Mouse (Mus musculus): ENCODE measurements around the gene Wbp1. TPM values are rescaled to one million over a fixed set of nuclear protein-coding genes. Genes with fewer than 3 reads are reported as not detected.

Wbp1 gene
- polyA plus RNA-seq, 1 experiment from 2014 or later: 57.4 TPM

- no peak overlapping the region for H3K9ac ChIP-seq (ENCODE audit: low read length)
- H3K36me3 ChIP-seq (ENCODE audit: control insufficient read depth, insufficient read depth, low read length): peaks cover 5% of the 10 kb centered on the region
- H3K4me1 ChIP-seq (replicated peaks; ENCODE audit: control insufficient read depth, insufficient read depth): no peaks in the 10 kb centered on the region; the same call in 1 of the 2 replicates
- TF ChIP-seq CTCF (IDR thresholded peaks at IDR 0.05; ENCODE audit: low read depth) (no peak), EP300 (optimal IDR thresholded peaks at IDR 0.05) (no peak)
- no peaks in the 10 kb centered on the region for H3K9me3 ChIP-seq (ENCODE audit: control insufficient read depth, low read length)
- no peak overlapping the region for H3K4me2 ChIP-seq (replicated peaks; ENCODE audit: low read depth)
- DNase-seq (ENCODE audit: low spot score) (no peak), ATAC-seq (ENCODE audit: low FRiP score, low TSS enrichment) (no peak)
- H3K27ac ChIP-seq (replicated peaks): no peak overlapping the region
- H3K4me3 ChIP-seq (ENCODE audit: low read depth, low read length): no peak overlapping the region
- whole genome bisulfite sequencing: 72% methylated on average over 11 of the region's 11 CpGs
- H3K27me3 ChIP-seq (ENCODE audit: control insufficient read depth, insufficient read depth, low read length): no peaks in the 10 kb centered on the region
Observed at GRCm38 (mm10) chr6:83118369-83118768, 3.0 kb downstream of the Wbp1 start.

- DNase-seq (ENCODE audit: low spot score) (no peak), ATAC-seq (ENCODE audit: low FRiP score, low TSS enrichment) (no peak)
- no peaks in the 10 kb centered on the region for H3K9me3 ChIP-seq (ENCODE audit: control insufficient read depth, low read length)
- H3K9ac ChIP-seq (ENCODE audit: low read length): no peak overlapping the region
- H3K36me3 ChIP-seq (ENCODE audit: control insufficient read depth, insufficient read depth, low read length): peaks cover 5% of the 10 kb centered on the region
- H3K4me2 ChIP-seq (replicated peaks; ENCODE audit: low read depth): no peak overlapping the region
- H3K4me1 ChIP-seq (replicated peaks; ENCODE audit: control insufficient read depth, insufficient read depth): no peaks in the 10 kb centered on the region; the same call in 1 of the 2 replicates
- H3K27me3 ChIP-seq (ENCODE audit: control insufficient read depth, insufficient read depth, low read length): no peaks in the 10 kb centered on the region
- TF ChIP-seq CTCF (IDR thresholded peaks at IDR 0.05; ENCODE audit: low read depth) (no peak), EP300 (optimal IDR thresholded peaks at IDR 0.05) (no peak)
- H3K27ac ChIP-seq (replicated peaks): no peak overlapping the region
- WGBS: 90% methylated on average over 13 of the region's 13 CpGs
- no peak overlapping the region for H3K4me3 ChIP-seq (ENCODE audit: low read depth, low read length)
Observed at GRCm38 (mm10) chr6:83117616-83118015, 3.7 kb downstream of the Wbp1 start.

- Histone ChIP-seq H3K27me3 (ENCODE audit: control insufficient read depth, insufficient read depth, low read length) (no peaks in the 10 kb centered on the region), H3K4me3 (ENCODE audit: low read depth, low read length) (no peak overlapping the region), H3K4me2 (replicated peaks; ENCODE audit: low read depth) (no peak overlapping the region), H3K4me1 (replicated peaks; ENCODE audit: control insufficient read depth, insufficient read depth) (no peaks in the 10 kb centered on the region), H3K36me3 (ENCODE audit: control insufficient read depth, insufficient read depth, low read length) (peaks cover 5% of the 10 kb centered on the region), H3K9me3 (ENCODE audit: control insufficient read depth, low read length) (no peaks in the 10 kb centered on the region), H3K9ac (ENCODE audit: low read length) (no peak overlapping the region), H3K27ac (replicated peaks) (no peak overlapping the region)
- DNase-seq (ENCODE audit: low spot score) (no peak), ATAC-seq (ENCODE audit: low FRiP score, low TSS enrichment) (no peak)
- TF ChIP-seq CTCF (IDR thresholded peaks at IDR 0.05; ENCODE audit: low read depth): no peak
- no peak for TF ChIP-seq EP300 (optimal IDR thresholded peaks at IDR 0.05)
- 85% methylated on average over 4 of the region's 4 CpGs for WGBS
Observed at GRCm38 (mm10) chr6:83117165-83117438, 4.3 kb downstream of the Wbp1 start.

GRCm38 (mm10) chr6:83116373-83117164 lies 4.8 kb downstream of the Wbp1 start:
- Histone ChIP-seq H3K27me3 (ENCODE audit: control insufficient read depth, insufficient read depth, low read length) (no peaks in the 10 kb centered on the region), H3K27ac (replicated peaks) (peak overlapping the region; percentile 92; the same call in 1 of the 2 replicates), H3K9me3 (ENCODE audit: control insufficient read depth, low read length) (no peaks in the 10 kb centered on the region), H3K9ac (ENCODE audit: low read length) (peak overlapping the region; percentile 84), H3K4me1 (replicated peaks; ENCODE audit: control insufficient read depth, insufficient read depth) (no peaks in the 10 kb centered on the region), H3K4me2 (replicated peaks; ENCODE audit: low read depth) (peak overlapping the region; percentile 97), H3K36me3 (ENCODE audit: control insufficient read depth, insufficient read depth, low read length) (peaks cover 5% of the 10 kb centered on the region), H3K4me3 (ENCODE audit: low read depth, low read length) (peak overlapping the region; percentile 66)
- DNase-seq (ENCODE audit: low spot score) (no peak), ATAC-seq (ENCODE audit: low FRiP score, low TSS enrichment) (no peak)
- TF ChIP-seq CTCF (IDR thresholded peaks at IDR 0.05; ENCODE audit: low read depth): no peak
- no peak for TF ChIP-seq EP300 (optimal IDR thresholded peaks at IDR 0.05)
- WGBS: 65% methylated on average over 11 of the region's 11 CpGs

GRCm38 (mm10) chr6:83115682-83116372 lies 5.5 kb downstream of the Wbp1 start:
- H3K9ac ChIP-seq (ENCODE audit: low read length): peak overlapping the region; percentile 84
- H3K36me3 ChIP-seq (ENCODE audit: control insufficient read depth, insufficient read depth, low read length): peaks cover 5% of the 10 kb centered on the region
- H3K27me3 ChIP-seq (ENCODE audit: control insufficient read depth, insufficient read depth, low read length): no peaks in the 10 kb centered on the region
- ATAC-seq (ENCODE audit: low FRiP score, low TSS enrichment): no peak; the same call in none of the 2 replicates
- no peaks in the 10 kb centered on the region for H3K4me1 ChIP-seq (replicated peaks; ENCODE audit: control insufficient read depth, insufficient read depth)
- no peaks in the 10 kb centered on the region for H3K9me3 ChIP-seq (ENCODE audit: control insufficient read depth, low read length)
- H3K4me3 ChIP-seq (ENCODE audit: low read depth, low read length): peak overlapping the region; percentile 66
- DNase-seq (ENCODE audit: low spot score): no peak
- TF ChIP-seq CTCF (IDR thresholded peaks at IDR 0.05; ENCODE audit: low read depth): no peak
- no peak for TF ChIP-seq EP300 (optimal IDR thresholded peaks at IDR 0.05)
- H3K27ac ChIP-seq (replicated peaks): peak overlapping the region; percentile 92
- 1% methylated on average over 27 of the region's 48 CpGs for WGBS
- H3K4me2 ChIP-seq (replicated peaks; ENCODE audit: low read depth): peak overlapping the region; percentile 97
